Comparison of ENCODE assay signal across 8 mouse cellular contexts in genomic region chr13:111680679-111681078, GRCm38 (mm10). TPM values are rescaled to one million over a fixed set of nuclear protein-coding genes. Genes with fewer than 3 reads are reported as not detected.
DNase-seq lines count a peak whose midpoint lies in the region; ATAC-seq lines count a peak whose summit lies in the region.

Gene Mier3 (plus strand): TSS chr13:111680979.

- 82% methylated on average over 4 of the region's 4 CpGs for WGBS in lung, embryonic 15.5 days
- WGBS in embryonic facial prominence, embryonic 14.5 days, result 82% methylated on average over 4 of the region's 4 CpGs
- 77% methylated on average over 4 of the region's 4 CpGs for WGBS in liver, embryonic 15.5 days (ENCODE audit: insufficient replicate concordance)

- H3K4me2 ChIP-seq in lung, embryonic 15.5 days, result no peak within 1 kb of the TSS
- no peak within 1 kb of the TSS for H3K4me2 ChIP-seq in embryonic facial prominence, embryonic 14.5 days (ENCODE audit: low read depth, low read length)
- H3K4me2 ChIP-seq in liver, embryonic 15.5 days, result no peak within 1 kb of the TSS

- H3K4me3 ChIP-seq in lung, embryonic 15.5 days, result no peak within 1 kb of the TSS
- H3K4me3 ChIP-seq in embryonic facial prominence, embryonic 14.5 days (ENCODE audit: low read depth, low read length), result no peak within 1 kb of the TSS
- H3K4me3 ChIP-seq in liver, embryonic 15.5 days (replicated peaks), result no peak within 1 kb of the TSS

- H3K9ac ChIP-seq in lung, embryonic 15.5 days, result no peak within 1 kb of the TSS
- no peak within 1 kb of the TSS for H3K9ac ChIP-seq in embryonic facial prominence, embryonic 14.5 days (ENCODE audit: low read depth, low read length)
- H3K9ac ChIP-seq in liver, embryonic 15.5 days, result no peak within 1 kb of the TSS

- no peak within 1 kb of the TSS for H3K27ac ChIP-seq in lung, embryonic 15.5 days
- H3K27ac ChIP-seq in embryonic facial prominence, embryonic 14.5 days (replicated peaks; ENCODE audit: low read depth, low read length), result no peak within 1 kb of the TSS
- H3K27ac ChIP-seq in liver, embryonic 15.5 days (replicated peaks), result no peak within 1 kb of the TSS

- DNase-seq in lung, postnatal 14 days, result no peak
- DNase-seq in embryonic facial prominence, embryonic 14.5 days (ENCODE audit: low spot score), result no peak
- DNase-seq in spleen, postnatal 10 days (ENCODE audit: low spot score in 2 of 2), result no peak
- DNase-seq in lung, adult 18-20 months, result no peak
- no peak for DNase-seq in embryo, embryonic 9.5 days (ENCODE audit: extremely low spot score)

- no peaks in the 10 kb centered on the region for H3K9me3 ChIP-seq in lung, embryonic 15.5 days
- H3K9me3 ChIP-seq in embryonic facial prominence, embryonic 14.5 days (ENCODE audit: control insufficient read depth, low read length), result no peaks in the 10 kb centered on the region
- no peaks in the 10 kb centered on the region for H3K9me3 ChIP-seq in liver, embryonic 15.5 days (replicated peaks)

- ATAC-seq in lung, embryonic 15.5 days (ENCODE audit: borderline replicate concordance, extremely low read depth, low FRiP score, low TSS enrichment), result no peak
- ATAC-seq in embryonic facial prominence, embryonic 14.5 days (ENCODE audit: low read depth), result no peak
- no peak for ATAC-seq in hematopoietic stem cell, adult 5-6 weeks (replicated peaks in 1 of 2; ENCODE audit: insufficient read depth in 1 of 2, low FRiP score in 2 of 2, low TSS enrichment in 1 of 2, low read depth in 1 of 2, poor library complexity in 2 of 2, severe bottlenecking in 2 of 2)
- ATAC-seq in liver, embryonic 15.5 days (ENCODE audit: insufficient read depth), result no peak

- no peaks in the 10 kb centered on the region for H3K36me3 ChIP-seq in lung, embryonic 15.5 days
- H3K36me3 ChIP-seq in embryonic facial prominence, embryonic 14.5 days (ENCODE audit: control insufficient read depth, insufficient read depth, low read length), result no peaks in the 10 kb centered on the region
- H3K36me3 ChIP-seq in liver, embryonic 15.5 days (replicated peaks), result no peaks in the 10 kb centered on the region

- 0 out of 2 replicates have a peak, but pooled peaks cover 5% of the 10 kb centered on the region for H3K4me1 ChIP-seq in lung, embryonic 15.5 days
- H3K4me1 ChIP-seq in embryonic facial prominence, embryonic 14.5 days (ENCODE audit: control insufficient read depth, insufficient read depth, low read length), result 0 out of 2 replicates have a peak, but pooled peaks cover 5% of the 10 kb centered on the region
- H3K4me1 ChIP-seq in liver, embryonic 15.5 days (replicated peaks), result peaks cover 27% of the 10 kb centered on the region

- no peaks in the 10 kb centered on the region for H3K27me3 ChIP-seq in lung, embryonic 15.5 days
- H3K27me3 ChIP-seq in embryonic facial prominence, embryonic 14.5 days (replicated peaks; ENCODE audit: control insufficient read depth, insufficient read depth, low read length), result no peaks in the 10 kb centered on the region
- no peaks in the 10 kb centered on the region for H3K27me3 ChIP-seq in liver, embryonic 15.5 days

RNA-seq across cellular contexts. Expression of gene Mier3, which starts in this region (rescaled TPM):
- 19.3 and 20.5 TPM in 2 replicates for polyA plus RNA-seq in lung, embryonic 15.5 days (2015; fragmentation: Nextera tagmentation; extraction: Ambion mirVana)
- 28.4 and 28.7 TPM in 2 replicates for polyA plus RNA-seq in embryonic facial prominence, embryonic 14.5 days (2014; fragmentation: Nextera tagmentation; extraction: Ambion mirVana)
- 65.0 and 80.4 TPM in 2 replicates for total RNA-seq in hematopoietic stem cell, adult 5-6 weeks (2017)
- 13.6 and 14.3 TPM in 2 replicates for polyA plus RNA-seq in liver, embryonic 15.5 days (2015; fragmentation: Nextera tagmentation; extraction: Ambion mirVana)
